Mouse (Mus musculus) liver, embryonic 12.5 days (tissue): ENCODE measurements around the gene Sipa1l2. TPM values are rescaled to one million over a fixed set of nuclear protein-coding genes. Genes with fewer than 3 reads are reported as not detected.

ENCODE experiments used
- ATAC-seq: fragments of 200-750 bp; cut with Nextera tagmentation; 2 replicates; pipeline ENCODE4 v1.8.0; 2017; ENCODE audit warnings: moderate number of reproducible peaks, mild to moderate bottlenecking, moderate library complexity
- H3K27ac ChIP-seq: fragments of 300-500 bp; sonication (generic); 2 replicates; pipeline ENCODE4 v1.5.1; 2016; ENCODE audit warnings: mild to moderate bottlenecking
- H3K27me3 ChIP-seq: fragments of 300-500 bp; sonication (generic); replicated peaks from 2 replicates; pipeline ENCODE4 v1.6.1; 2016; ENCODE audit warnings: mild to moderate bottlenecking, moderate library complexity
- H3K36me3 ChIP-seq: fragments of 300-500 bp; sonication (generic); 2 replicates; pipeline ENCODE4 v1.6.1; 2016; ENCODE audit warnings: mild to moderate bottlenecking, moderate library complexity
- H3K4me1 ChIP-seq: fragments of 300-500 bp; sonication (generic); 2 replicates; pipeline ENCODE4 v1.6.1; 2016
- H3K4me2 ChIP-seq: fragments of 300-500 bp; sonication (generic); 2 replicates; pipeline ENCODE4 v1.6.1; 2016; ENCODE audit warnings: mild to moderate bottlenecking, moderate library complexity
- H3K4me3 ChIP-seq: fragments of 300-500 bp; sonication (generic); 2 replicates; pipeline ENCODE4 v1.5.1; 2016; ENCODE audit warnings: mild to moderate bottlenecking, moderate library complexity
- H3K9ac ChIP-seq: fragments of 300-500 bp; sonication (generic); 2 replicates; pipeline ENCODE4 v1.6.1; 2016; ENCODE audit warnings: mild to moderate bottlenecking, moderate library complexity
- H3K9me3 ChIP-seq: fragments of 300-500 bp; sonication (generic); replicated peaks from 2 replicates; pipeline ENCODE4 v1.6.1; 2016; ENCODE audit warnings: mild to moderate bottlenecking, moderate library complexity
- WGBS: fragments of 180-500 bp; shearing (Covaris S2); methylation state at CpG from one replicate; pipeline ENCODE4 v1.1.7; 2016; ENCODE audit not compliant: insufficient replicate concordance; 5-methylcytosine and 5-hydroxymethylcytosine counted together
- polyA plus RNA-seq: library from polyadenylated mRNA; unstranded; fragments of >200 nt; fragmentation: Nextera tagmentation; extraction: Ambion mirVana; gene quantifications from 2 replicates; pipeline ENCODE4 v1.2.1, GENCODE M21; 2016

Gene Sipa1l2
- polyA plus RNA-seq, 1 experiment from 2014 or later: 1.9 TPM

GRCm38 (mm10) chr8:125474876-125475275 lies 94.7 kb downstream of the Sipa1l2 start:
- no peak for ATAC-seq
- H3K9ac ChIP-seq: no peak overlapping the region
- no peaks in the 10 kb centered on the region for H3K9me3 ChIP-seq
- peaks cover 5% of the 10 kb centered on the region for H3K36me3 ChIP-seq
- no peak overlapping the region for H3K4me3 ChIP-seq
- 76% methylated on average over 12 of the region's 12 CpGs for WGBS
- H3K4me2 ChIP-seq: no peak overlapping the region
- no peaks in the 10 kb centered on the region for H3K27me3 ChIP-seq
- H3K4me1 ChIP-seq: no peaks in the 10 kb centered on the region
- H3K27ac ChIP-seq: no peak overlapping the region

- H3K27me3 ChIP-seq: no peaks in the 10 kb centered on the region
- no peak overlapping the region for H3K4me2 ChIP-seq
- no peak overlapping the region for H3K27ac ChIP-seq
- no peaks in the 10 kb centered on the region for H3K36me3 ChIP-seq
- no peak overlapping the region for H3K9ac ChIP-seq
- ATAC-seq: no peak
- H3K9me3 ChIP-seq: no peaks in the 10 kb centered on the region
- H3K4me1 ChIP-seq: no peaks in the 10 kb centered on the region
- 65% methylated on average over 9 of the region's 9 CpGs for WGBS
- no peak overlapping the region for H3K4me3 ChIP-seq
Observed at GRCm38 (mm10) chr8:125471374-125471773, 98.2 kb downstream of the Sipa1l2 start.

- ATAC-seq: no peak
- H3K27ac ChIP-seq: no peak overlapping the region
- H3K4me3 ChIP-seq: no peak overlapping the region
- H3K27me3 ChIP-seq: no peaks in the 10 kb centered on the region
- no peak overlapping the region for H3K9ac ChIP-seq
- H3K4me2 ChIP-seq: no peak overlapping the region
- H3K36me3 ChIP-seq: no peaks in the 10 kb centered on the region
- H3K9me3 ChIP-seq: no peaks in the 10 kb centered on the region
- WGBS: 65% methylated on average over 6 of the region's 6 CpGs
- H3K4me1 ChIP-seq: 0 out of 2 replicates have a peak, but pooled peaks cover 5% of the 10 kb centered on the region
Observed at GRCm38 (mm10) chr8:125465156-125465821, 104.3 kb downstream of the Sipa1l2 start.

GRCm38 (mm10) chr8:125462901-125463300 lies 106.7 kb downstream of the Sipa1l2 start:
- no peaks in the 10 kb centered on the region for H3K36me3 ChIP-seq
- no peak overlapping the region for H3K4me2 ChIP-seq
- 77% methylated on average over 7 of the region's 7 CpGs for WGBS
- no peak overlapping the region for H3K4me3 ChIP-seq
- H3K9me3 ChIP-seq: no peaks in the 10 kb centered on the region
- H3K27ac ChIP-seq: no peak overlapping the region
- H3K9ac ChIP-seq: no peak overlapping the region
- H3K4me1 ChIP-seq: 0 out of 2 replicates have a peak, but pooled peaks cover 5% of the 10 kb centered on the region
- no peaks in the 10 kb centered on the region for H3K27me3 ChIP-seq
- ATAC-seq: no peak

- Histone ChIP-seq H3K36me3 (no peaks in the 10 kb centered on the region), H3K27ac (no peak overlapping the region), H3K4me1 (0 out of 2 replicates have a peak, but pooled peaks cover 5% of the 10 kb centered on the region), H3K27me3 (no peaks in the 10 kb centered on the region), H3K4me2 (no peak overlapping the region), H3K9ac (no peak overlapping the region), H3K9me3 (no peaks in the 10 kb centered on the region), H3K4me3 (no peak overlapping the region)
- WGBS: 74% methylated on average over 1 of the region's 1 CpGs
- no peak for ATAC-seq
Observed at GRCm38 (mm10) chr8:125461504-125461903, 108.1 kb downstream of the Sipa1l2 start.

GRCm38 (mm10) chr8:125460602-125461001 lies 109.0 kb downstream of the Sipa1l2 start:
- H3K9ac ChIP-seq: no peak overlapping the region
- 0 out of 2 replicates have a peak, but pooled peaks cover 5% of the 10 kb centered on the region for H3K4me1 ChIP-seq
- no peak overlapping the region for H3K4me3 ChIP-seq
- ATAC-seq: no peak
- WGBS: 49% methylated on average over 6 of the region's 6 CpGs
- H3K36me3 ChIP-seq: no peaks in the 10 kb centered on the region
- no peak overlapping the region for H3K27ac ChIP-seq
- no peak overlapping the region for H3K4me2 ChIP-seq
- H3K9me3 ChIP-seq: no peaks in the 10 kb centered on the region
- H3K27me3 ChIP-seq: no peaks in the 10 kb centered on the region

GRCm38 (mm10) chr8:125449048-125449447 lies 120.6 kb downstream of the Sipa1l2 start:
- Histone ChIP-seq H3K4me1 (0 out of 2 replicates have a peak, but pooled peaks cover 5% of the 10 kb centered on the region), H3K4me2 (no peak overlapping the region), H3K9ac (no peak overlapping the region), H3K27me3 (no peaks in the 10 kb centered on the region), H3K27ac (no peak overlapping the region), H3K9me3 (no peaks in the 10 kb centered on the region), H3K36me3 (peaks cover 3% of the 10 kb centered on the region; the same call in 1 of the 2 replicates), H3K4me3 (no peak overlapping the region)
- 65% methylated on average over 6 of the region's 6 CpGs for WGBS
- ATAC-seq: no peak

GRCm38 (mm10) chr8:125447543-125447942 lies 122.1 kb downstream of the Sipa1l2 start:
- WGBS: 81% methylated on average over 14 of the region's 14 CpGs
- Histone ChIP-seq H3K9me3 (no peaks in the 10 kb centered on the region), H3K27me3 (no peaks in the 10 kb centered on the region), H3K4me3 (no peak overlapping the region), H3K36me3 (no peaks in the 10 kb centered on the region), H3K9ac (no peak overlapping the region), H3K4me1 (0 out of 2 replicates have a peak, but pooled peaks cover 5% of the 10 kb centered on the region), H3K4me2 (no peak overlapping the region), H3K27ac (no peak overlapping the region)
- ATAC-seq: no peak

- no peak overlapping the region for H3K9ac ChIP-seq
- WGBS: 71% methylated on average over 4 of the region's 4 CpGs
- H3K4me1 ChIP-seq: 0 out of 2 replicates have a peak, but pooled peaks cover 5% of the 10 kb centered on the region
- peaks cover 6% of the 10 kb centered on the region; the same call in 1 of the 2 replicates for H3K36me3 ChIP-seq
- no peaks in the 10 kb centered on the region for H3K9me3 ChIP-seq
- no peaks in the 10 kb centered on the region for H3K27me3 ChIP-seq
- no peak overlapping the region for H3K4me3 ChIP-seq
- ATAC-seq: no peak
- no peak overlapping the region for H3K27ac ChIP-seq
- H3K4me2 ChIP-seq: no peak overlapping the region
Observed at GRCm38 (mm10) chr8:125446236-125446635, 123.4 kb downstream of the Sipa1l2 start.

- no peaks in the 10 kb centered on the region for H3K9me3 ChIP-seq
- WGBS: 63% methylated on average over 3 of the region's 3 CpGs
- H3K27me3 ChIP-seq: no peaks in the 10 kb centered on the region; the same call in 1 of the 2 replicates
- no peak overlapping the region for H3K27ac ChIP-seq
- ATAC-seq: no peak
- no peak overlapping the region for H3K9ac ChIP-seq
- H3K4me1 ChIP-seq: 0 out of 2 replicates have a peak, but pooled peaks cover 5% of the 10 kb centered on the region
- H3K4me2 ChIP-seq: no peak overlapping the region
- no peak overlapping the region for H3K4me3 ChIP-seq
- H3K36me3 ChIP-seq: peaks cover 6% of the 10 kb centered on the region; the same call in 1 of the 2 replicates
Observed at GRCm38 (mm10) chr8:125445225-125445609, 124.4 kb downstream of the Sipa1l2 start.

GRCm38 (mm10) chr8:125444457-125445224 lies 125.0 kb downstream of the Sipa1l2 start:
- WGBS: 62% methylated on average over 16 of the region's 16 CpGs
- H3K4me1 ChIP-seq: 0 out of 2 replicates have a peak, but pooled peaks cover 5% of the 10 kb centered on the region
- no peak overlapping the region for H3K4me2 ChIP-seq
- H3K36me3 ChIP-seq: peaks cover 6% of the 10 kb centered on the region; the same call in 1 of the 2 replicates
- no peaks in the 10 kb centered on the region; the same call in 1 of the 2 replicates for H3K27me3 ChIP-seq
- H3K27ac ChIP-seq: no peak overlapping the region
- ATAC-seq: no peak
- H3K9ac ChIP-seq: no peak overlapping the region
- no peak overlapping the region for H3K4me3 ChIP-seq
- H3K9me3 ChIP-seq: no peaks in the 10 kb centered on the region
